Mouse (Mus musculus) hindbrain, embryonic 12.5 days (tissue): ENCODE results near the gene Wdr92. TPM values are rescaled to one million over a fixed set of nuclear protein-coding genes. Genes with fewer than 3 reads are reported as not detected.
A peak's percentile ranks its signal among the peaks of the same experiment; 100 is the strongest.

Source experiments
- ATAC-seq: fragments of 200-750 bp; cut with Nextera tagmentation; 2 replicates; pipeline ENCODE4 v1.8.0; 2017; ENCODE audit warnings: moderate TSS enrichment; ENCODE audit not compliant: low FRiP score
- H3K27ac ChIP-seq: fragments of 300-500 bp; sonication (generic); 2 replicates; pipeline ENCODE4 v1.5.1; 2016; ENCODE audit warnings: mild to moderate bottlenecking
- H3K27me3 ChIP-seq: fragments of 300-500 bp; sonication (generic); 2 replicates; pipeline ENCODE4 v1.6.1; 2016; ENCODE audit warnings: mild to moderate bottlenecking
- H3K36me3 ChIP-seq: fragments of 300-500 bp; sonication (generic); 2 replicates; pipeline ENCODE4 v1.6.1; 2016; ENCODE audit warnings: mild to moderate bottlenecking
- H3K4me1 ChIP-seq: fragments of 300-500 bp; sonication (generic); 2 replicates; pipeline ENCODE4 v1.6.1; 2016
- H3K4me2 ChIP-seq: fragments of 300-500 bp; sonication (generic); replicated peaks from 2 replicates; pipeline ENCODE4 v1.6.1; 2016; ENCODE audit warnings: mild to moderate bottlenecking
- H3K4me3 ChIP-seq: fragments of 300-500 bp; sonication (generic); 2 replicates; pipeline ENCODE4 v1.5.1; 2016; ENCODE audit warnings: mild to moderate bottlenecking
- H3K9ac ChIP-seq: fragments of 300-500 bp; sonication (generic); 2 replicates; pipeline ENCODE4 v1.6.1; 2016; ENCODE audit warnings: mild to moderate bottlenecking, moderate library complexity
- H3K9me3 ChIP-seq: fragments of 300-500 bp; sonication (generic); replicated peaks from 2 replicates; pipeline ENCODE4 v1.6.1; 2016; ENCODE audit warnings: mild to moderate bottlenecking
- WGBS: fragments of 180-500 bp; shearing (Covaris S2); methylation state at CpG from one replicate; pipeline ENCODE4 v1.1.7; 2016; 5-methylcytosine and 5-hydroxymethylcytosine counted together
- polyA plus RNA-seq: library from polyadenylated mRNA; unstranded; fragments of >200 nt; fragmentation: Nextera tagmentation; extraction: Ambion mirVana; gene quantifications from 2 replicates; pipeline ENCODE4 v1.2.1, GENCODE M21; 2016

The Wdr92 gene
- polyA plus RNA-seq, result 26.0 and 26.3 TPM in 2 replicates

- Histone ChIP-seq H3K9me3 (no peaks in the 10 kb centered on the region), H3K4me3 (no peak within 1 kb of the TSS), H3K4me1 (peaks cover 4% of the 10 kb centered on the region; the same call in 1 of the 2 replicates), H3K4me2 (no peak within 1 kb of the TSS), H3K36me3 (no peaks in the 10 kb centered on the region), H3K9ac (no peak within 1 kb of the TSS), H3K27ac (no peak within 1 kb of the TSS), H3K27me3 (no peaks in the 10 kb centered on the region)
- WGBS, result 87% methylated on average over 3 of the region's 3 CpGs
- ATAC-seq, result no peak
Observed at GRCm38 (mm10) chr11:17181807-17182206, at the start of gene Wdr92. Wdr92 (plus strand) TSS chr11:17182107.

GRCm38 (mm10) chr11:17135638-17136037 lies 46.3 kb upstream of the Wdr92 start:
- no peaks in the 10 kb centered on the region for H3K27me3 ChIP-seq
- 0 out of 2 replicates have a peak, but pooled peaks cover 2% of the 10 kb centered on the region for H3K4me1 ChIP-seq
- H3K9me3 ChIP-seq, result no peaks in the 10 kb centered on the region
- no peak for ATAC-seq
- no peak overlapping the region for H3K9ac ChIP-seq
- no peaks in the 10 kb centered on the region for H3K36me3 ChIP-seq
- no peak overlapping the region for H3K4me3 ChIP-seq
- no peak overlapping the region for H3K27ac ChIP-seq
- WGBS, result 12% methylated on average over 6 of the region's 6 CpGs
- H3K4me2 ChIP-seq, result no peak overlapping the region

GRCm38 (mm10) chr11:17138306-17139033 lies 43.4 kb upstream of the Wdr92 start:
- H3K4me3 ChIP-seq, result no peak overlapping the region
- H3K9me3 ChIP-seq, result no peaks in the 10 kb centered on the region
- H3K4me2 ChIP-seq, result no peak overlapping the region
- WGBS, result 69% methylated on average over 6 of the region's 6 CpGs
- 0 out of 2 replicates have a peak, but pooled peaks cover 2% of the 10 kb centered on the region for H3K4me1 ChIP-seq
- H3K9ac ChIP-seq, result no peak overlapping the region
- no peak overlapping the region for H3K27ac ChIP-seq
- no peaks in the 10 kb centered on the region for H3K36me3 ChIP-seq
- ATAC-seq, result no peak
- H3K27me3 ChIP-seq, result no peaks in the 10 kb centered on the region

- peaks cover 24% of the 10 kb centered on the region for H3K4me1 ChIP-seq
- WGBS, result under 1% methylated on average over 64 of the region's 89 CpGs
- peak within 1 kb of the TSS; percentile 97 for H3K4me3 ChIP-seq
- no peaks in the 10 kb centered on the region for H3K36me3 ChIP-seq
- peak within 1 kb of the TSS; percentile 96 for H3K27ac ChIP-seq
- no peaks in the 10 kb centered on the region for H3K9me3 ChIP-seq
- H3K9ac ChIP-seq, result peak within 1 kb of the TSS; percentile 99
- ATAC-seq, result peak; percentile 98
- H3K27me3 ChIP-seq, result no peaks in the 10 kb centered on the region
- peak within 1 kb of the TSS; percentile 56 for H3K4me2 ChIP-seq
Observed at GRCm38 (mm10) chr11:17158858-17159737, 22.8 kb upstream of the Wdr92 start, which contains the start of gene Ppp3r1. Ppp3r1 (plus strand) TSS chr11:17159263.

- H3K9me3 ChIP-seq, result no peaks in the 10 kb centered on the region
- H3K4me2 ChIP-seq, result peak overlapping the region; percentile 55
- under 1% methylated on average over 39 of the region's 46 CpGs for WGBS
- H3K4me1 ChIP-seq, result peaks cover 24% of the 10 kb centered on the region
- peak overlapping the region; percentile 99 for H3K9ac ChIP-seq
- H3K27me3 ChIP-seq, result no peaks in the 10 kb centered on the region
- peak overlapping the region; percentile 97 for H3K4me3 ChIP-seq
- no peaks in the 10 kb centered on the region for H3K36me3 ChIP-seq
- peak overlapping the region; percentile 96 for H3K27ac ChIP-seq
- ATAC-seq, result peak; percentile 57
Observed at GRCm38 (mm10) chr11:17159738-17160241, 22.1 kb upstream of the Wdr92 start.

- no peaks in the 10 kb centered on the region for H3K36me3 ChIP-seq
- peaks cover 24% of the 10 kb centered on the region for H3K4me1 ChIP-seq
- peak overlapping the region; percentile 96 for H3K27ac ChIP-seq
- WGBS, result 3% methylated on average over 12 of the region's 12 CpGs
- ATAC-seq, result no peak
- H3K27me3 ChIP-seq, result no peaks in the 10 kb centered on the region
- no peaks in the 10 kb centered on the region for H3K9me3 ChIP-seq
- peak overlapping the region; percentile 97 for H3K4me3 ChIP-seq
- H3K4me2 ChIP-seq, result peak overlapping the region; percentile 55
- peak overlapping the region; percentile 99 for H3K9ac ChIP-seq
Observed at GRCm38 (mm10) chr11:17160242-17160641, 21.7 kb upstream of the Wdr92 start.

GRCm38 (mm10) chr11:17163956-17164355 lies 18.0 kb upstream of the Wdr92 start:
- H3K4me1 ChIP-seq, result peaks cover 21% of the 10 kb centered on the region
- no peaks in the 10 kb centered on the region for H3K27me3 ChIP-seq
- WGBS, result 82% methylated on average over 1 of the region's 1 CpGs
- H3K9me3 ChIP-seq, result no peaks in the 10 kb centered on the region
- H3K36me3 ChIP-seq, result no peaks in the 10 kb centered on the region
- H3K9ac ChIP-seq, result no peak overlapping the region
- no peak for ATAC-seq
- no peak overlapping the region for H3K4me2 ChIP-seq
- no peak overlapping the region for H3K4me3 ChIP-seq
- H3K27ac ChIP-seq, result no peak overlapping the region

GRCm38 (mm10) chr11:17166627-17167026 lies 15.3 kb upstream of the Wdr92 start:
- Histone ChIP-seq H3K4me3 (no peak overlapping the region), H3K36me3 (no peaks in the 10 kb centered on the region), H3K9ac (no peak overlapping the region), H3K4me2 (no peak overlapping the region), H3K9me3 (no peaks in the 10 kb centered on the region), H3K4me1 (peaks cover 11% of the 10 kb centered on the region), H3K27ac (no peak overlapping the region), H3K27me3 (no peaks in the 10 kb centered on the region)
- WGBS, result 88% methylated on average over 7 of the region's 7 CpGs
- ATAC-seq, result no peak

- H3K4me1 ChIP-seq, result 0 out of 2 replicates have a peak, but pooled peaks cover 3% of the 10 kb centered on the region
- 85% methylated on average over 2 of the region's 2 CpGs for WGBS
- H3K27me3 ChIP-seq, result no peaks in the 10 kb centered on the region
- H3K9ac ChIP-seq, result no peak overlapping the region
- no peak overlapping the region for H3K4me3 ChIP-seq
- H3K36me3 ChIP-seq, result peaks cover 5% of the 10 kb centered on the region; the same call in 1 of the 2 replicates
- no peak overlapping the region for H3K4me2 ChIP-seq
- H3K9me3 ChIP-seq, result 0 out of 2 replicates have a peak, but pooled peaks cover 4% of the 10 kb centered on the region
- ATAC-seq, result no peak
- no peak overlapping the region for H3K27ac ChIP-seq
Observed at GRCm38 (mm10) chr11:17169262-17169661, 12.6 kb upstream of the Wdr92 start.

- 100% methylated on average over 1 of the region's 1 CpGs for WGBS
- H3K4me2 ChIP-seq, result no peak overlapping the region
- 0 out of 2 replicates have a peak, but pooled peaks cover 4% of the 10 kb centered on the region for H3K9me3 ChIP-seq
- H3K36me3 ChIP-seq, result peaks cover 5% of the 10 kb centered on the region; the same call in 1 of the 2 replicates
- no peak overlapping the region for H3K4me3 ChIP-seq
- ATAC-seq, result no peak
- no peak overlapping the region for H3K27ac ChIP-seq
- no peaks in the 10 kb centered on the region for H3K27me3 ChIP-seq
- H3K4me1 ChIP-seq, result 0 out of 2 replicates have a peak, but pooled peaks cover 3% of the 10 kb centered on the region
- no peak overlapping the region for H3K9ac ChIP-seq
Observed at GRCm38 (mm10) chr11:17170938-17171729, 10.8 kb upstream of the Wdr92 start.

- Histone ChIP-seq H3K27ac (no peak overlapping the region), H3K27me3 (no peaks in the 10 kb centered on the region), H3K4me1 (0 out of 2 replicates have a peak, but pooled peaks cover 3% of the 10 kb centered on the region), H3K4me3 (no peak overlapping the region), H3K9me3 (0 out of 2 replicates have a peak, but pooled peaks cover 4% of the 10 kb centered on the region), H3K4me2 (no peak overlapping the region), H3K36me3 (peaks cover 5% of the 10 kb centered on the region; the same call in 1 of the 2 replicates), H3K9ac (no peak overlapping the region)
- ATAC-seq, result no peak
- 96% methylated on average over 4 of the region's 4 CpGs for WGBS
Observed at GRCm38 (mm10) chr11:17172300-17172699, 9.6 kb upstream of the Wdr92 start.
